Mouse (Mus musculus) forebrain, embryonic 16.5 days (tissue): ENCODE measurements around the gene Eif3d. TPM values are rescaled to one million over a fixed set of nuclear protein-coding genes. Genes with fewer than 3 reads are reported as not detected.
A peak's percentile ranks its signal among the peaks of the same experiment; 100 is the strongest.

Source experiments
- ATAC-seq: fragments of 200-750 bp; cut with Nextera tagmentation; 2 replicates; pipeline ENCODE4 v1.8.0; 2017; ENCODE audit warnings: mild to moderate bottlenecking, moderate library complexity
- H3K27ac ChIP-seq: fragments of 300-500 bp; sonication (generic); 2 replicates; pipeline ENCODE4 v1.5.1; 2014; ENCODE audit warnings: low read length, control low read depth
- H3K27me3 ChIP-seq: fragments of 300-500 bp; sonication (generic); replicated peaks from 2 replicates; pipeline ENCODE4 v1.6.1; 2014; ENCODE audit warnings: low read length; ENCODE audit not compliant: control insufficient read depth, insufficient read depth
- H3K36me3 ChIP-seq: fragments of 300-500 bp; sonication (generic); 2 replicates; pipeline ENCODE4 v1.6.1; 2014; ENCODE audit not compliant: control insufficient read depth, insufficient read depth
- H3K4me1 ChIP-seq: fragments of 300-500 bp; sonication (generic); replicated peaks from 2 replicates; pipeline ENCODE4 v1.6.1; 2014; ENCODE audit warnings: low read length; ENCODE audit not compliant: control insufficient read depth, insufficient read depth
- H3K4me2 ChIP-seq: fragments of 300-500 bp; sonication (generic); 2 replicates; pipeline ENCODE4 v1.6.1; 2014; ENCODE audit warnings: mild to moderate bottlenecking, low read length, control low read depth
- H3K4me3 ChIP-seq: fragments of 300-500 bp; sonication (generic); replicated peaks from 2 replicates; pipeline ENCODE4 v1.5.1; 2014; ENCODE audit warnings: mild to moderate bottlenecking, low read length, control low read depth
- H3K9ac ChIP-seq: fragments of 300-500 bp; sonication (generic); replicated peaks from 2 replicates; pipeline ENCODE4 v1.6.1; 2014; ENCODE audit warnings: low read depth, low read length, control low read depth
- H3K9me3 ChIP-seq: fragments of 300-500 bp; sonication (generic); 2 replicates; pipeline ENCODE4 v1.6.1; 2016; ENCODE audit warnings: low read length; ENCODE audit not compliant: control insufficient read depth
- WGBS: fragments of 180-500 bp; shearing (Covaris S2); extraction: QIAGEN DNeasy Blood & Tissue Kit; methylation state at CpG from one replicate; pipeline ENCODE4 v1.1.7; 2014; 5-methylcytosine and 5-hydroxymethylcytosine counted together
- polyA plus RNA-seq: library from polyadenylated mRNA; unstranded; fragments of >200 nt; fragmentation: Nextera tagmentation; extraction: Ambion mirVana; gene quantifications from 2 replicates; pipeline ENCODE4 v1.2.1, GENCODE M21; 2015

Gene Eif3d
- polyA plus RNA-seq, 1 experiment from 2014 or later, result 207 TPM

- 87% methylated on average over 10 of the region's 10 CpGs for WGBS
- H3K9ac ChIP-seq, result no peak overlapping the region
- no peaks in the 10 kb centered on the region for H3K9me3 ChIP-seq
- H3K27me3 ChIP-seq, result no peaks in the 10 kb centered on the region
- no peak overlapping the region for H3K27ac ChIP-seq
- H3K4me3 ChIP-seq, result no peak overlapping the region
- H3K4me2 ChIP-seq, result no peak overlapping the region
- H3K4me1 ChIP-seq, result no peaks in the 10 kb centered on the region
- no peaks in the 10 kb centered on the region for H3K36me3 ChIP-seq
- no peak for ATAC-seq
Measured at GRCm38 (mm10) chr15:77979427-77979865, 8.8 kb upstream of the Eif3d start.

GRCm38 (mm10) chr15:77977663-77978062, 7.0 kb upstream of the Eif3d start:
- H3K27me3 ChIP-seq, result no peaks in the 10 kb centered on the region
- ATAC-seq, result no peak
- WGBS, result 58% methylated on average over 3 of the region's 3 CpGs

GRCm38 (mm10) chr15:77974165-77974841, 3.7 kb upstream of the Eif3d start:
- no peak for ATAC-seq
- WGBS, result 70% methylated on average over 6 of the region's 6 CpGs
- Histone ChIP-seq H3K27ac (no peak overlapping the region), H3K4me3 (no peak overlapping the region), H3K4me2 (no peak overlapping the region), H3K9me3 (no peaks in the 10 kb centered on the region), H3K27me3 (no peaks in the 10 kb centered on the region), H3K4me1 (peaks cover 12% of the 10 kb centered on the region), H3K36me3 (no peaks in the 10 kb centered on the region), H3K9ac (no peak overlapping the region)

More at GRCm38 (mm10) chr15:77977663-77978062, 7.0 kb upstream of the Eif3d start:
- H3K4me1 ChIP-seq, result no peaks in the 10 kb centered on the region
- H3K36me3 ChIP-seq, result no peaks in the 10 kb centered on the region
- H3K9ac ChIP-seq, result no peak overlapping the region
- H3K27ac ChIP-seq, result no peak overlapping the region
- no peak overlapping the region for H3K4me3 ChIP-seq
- no peaks in the 10 kb centered on the region for H3K9me3 ChIP-seq
- H3K4me2 ChIP-seq, result no peak overlapping the region

- Histone ChIP-seq H3K9me3 (no peaks in the 10 kb centered on the region), H3K4me3 (peak overlapping the region; percentile 96), H3K4me1 (peaks cover 15% of the 10 kb centered on the region), H3K36me3 (peaks cover 29% of the 10 kb centered on the region), H3K4me2 (peak overlapping the region; percentile 98), H3K27ac (peak overlapping the region; percentile 100), H3K27me3 (no peaks in the 10 kb centered on the region), H3K9ac (peak overlapping the region; percentile 97)
- 3% methylated on average over 15 of the region's 15 CpGs for WGBS
- ATAC-seq, result peak; percentile 18
Measured at GRCm38 (mm10) chr15:77969940-77970469, 608 bp downstream of the Eif3d start.

- WGBS, result 80% methylated on average over 9 of the region's 9 CpGs
- no peak overlapping the region for H3K4me3 ChIP-seq
- no peaks in the 10 kb centered on the region for H3K9me3 ChIP-seq
- H3K4me2 ChIP-seq, result no peak overlapping the region
- H3K36me3 ChIP-seq, result peaks cover 76% of the 10 kb centered on the region
- H3K4me1 ChIP-seq, result peaks cover 11% of the 10 kb centered on the region
- H3K27ac ChIP-seq, result no peak overlapping the region
- H3K27me3 ChIP-seq, result no peaks in the 10 kb centered on the region
- no peak for ATAC-seq
- no peak overlapping the region for H3K9ac ChIP-seq
Measured at GRCm38 (mm10) chr15:77965117-77965528, 5.5 kb downstream of the Eif3d start.

GRCm38 (mm10) chr15:77962447-77962846, 8.2 kb downstream of the Eif3d start:
- no peak overlapping the region for H3K4me3 ChIP-seq
- no peaks in the 10 kb centered on the region for H3K9me3 ChIP-seq
- H3K36me3 ChIP-seq, result peaks cover 84% of the 10 kb centered on the region
- no peak overlapping the region for H3K4me2 ChIP-seq
- no peak for ATAC-seq
- no peak overlapping the region for H3K27ac ChIP-seq
- no peak overlapping the region for H3K9ac ChIP-seq
- H3K27me3 ChIP-seq, result no peaks in the 10 kb centered on the region
- 96% methylated on average over 5 of the region's 5 CpGs for WGBS
- H3K4me1 ChIP-seq, result no peaks in the 10 kb centered on the region

- H3K36me3 ChIP-seq, result peaks cover 68% of the 10 kb centered on the region
- H3K4me3 ChIP-seq, result no peak overlapping the region
- no peak overlapping the region for H3K4me2 ChIP-seq
- H3K9ac ChIP-seq, result no peak overlapping the region
- no peaks in the 10 kb centered on the region for H3K9me3 ChIP-seq
- no peak for ATAC-seq
- no peak overlapping the region for H3K27ac ChIP-seq
- WGBS, result 91% methylated on average over 6 of the region's 6 CpGs
- H3K4me1 ChIP-seq, result peaks cover 10% of the 10 kb centered on the region
- no peaks in the 10 kb centered on the region for H3K27me3 ChIP-seq
Measured at GRCm38 (mm10) chr15:77960693-77961092, 9.9 kb downstream of the Eif3d start.

- WGBS, result 63% methylated on average over 3 of the region's 3 CpGs
- Histone ChIP-seq H3K4me3 (no peak overlapping the region), H3K9me3 (no peaks in the 10 kb centered on the region), H3K4me1 (peaks cover 28% of the 10 kb centered on the region), H3K36me3 (peaks cover 45% of the 10 kb centered on the region), H3K9ac (no peak overlapping the region), H3K4me2 (no peak overlapping the region), H3K27ac (no peak overlapping the region), H3K27me3 (no peaks in the 10 kb centered on the region)
- ATAC-seq, result no peak
Measured at GRCm38 (mm10) chr15:77958071-77958470, 12.5 kb downstream of the Eif3d start.

GRCm38 (mm10) chr15:77957625-77958024, 13.0 kb downstream of the Eif3d start:
- H3K4me2 ChIP-seq, result no peak overlapping the region
- no peak overlapping the region for H3K4me3 ChIP-seq
- H3K27ac ChIP-seq, result no peak overlapping the region
- H3K9ac ChIP-seq, result no peak overlapping the region
- ATAC-seq, result no peak
- WGBS, result 51% methylated on average over 5 of the region's 5 CpGs
- H3K36me3 ChIP-seq, result peaks cover 40% of the 10 kb centered on the region
- H3K4me1 ChIP-seq, result peaks cover 28% of the 10 kb centered on the region
- H3K9me3 ChIP-seq, result no peaks in the 10 kb centered on the region
- no peaks in the 10 kb centered on the region for H3K27me3 ChIP-seq
